ENCODE assay signal across 8 mouse cellular contexts in genomic region chr4:89295441-89296220, GRCm38 (mm10). TPM values are rescaled to one million over a fixed set of nuclear protein-coding genes. Genes with fewer than 3 reads are reported as not detected.
DNase-seq lines count a peak whose midpoint lies in the region; ATAC-seq and TF ChIP-seq lines count a peak whose summit lies in the region.

No protein-coding gene starts in this region.

- H3K4me1 ChIP-seq in heart, embryonic 16.5 days (ENCODE audit: control insufficient read depth, insufficient read depth, low read length), result peaks cover 9% of the 10 kb centered on the region; the same call in 1 of the 2 replicates
- 0 out of 2 replicates have a peak, but pooled peaks cover 3% of the 10 kb centered on the region for H3K4me1 ChIP-seq in forebrain, postnatal 0 days (ENCODE audit: insufficient read depth)

- H3K9me3 ChIP-seq in heart, embryonic 16.5 days (replicated peaks; ENCODE audit: control insufficient read depth, low read length), result no peaks in the 10 kb centered on the region
- no peaks in the 10 kb centered on the region for H3K9me3 ChIP-seq in forebrain, postnatal 0 days (ENCODE audit: low read length)

- peak overlapping the region; percentile 71 for H3K4me3 ChIP-seq in heart, embryonic 16.5 days (ENCODE audit: low read length)
- H3K4me3 ChIP-seq in forebrain, postnatal 0 days (ENCODE audit: low read depth, low read length), result peak overlapping the region; percentile 53
- H3K4me3 ChIP-seq in macrophage (ENCODE audit: inconsistent target), result peak overlapping the region; percentile 49

- H3K79me2 ChIP-seq in macrophage (ENCODE audit: inconsistent target), result no peaks in the 10 kb centered on the region

- peak overlapping the region; percentile 54 for H3K9ac ChIP-seq in heart, embryonic 16.5 days (ENCODE audit: low read length)
- H3K9ac ChIP-seq in forebrain, postnatal 0 days, result peak overlapping the region; percentile 37; the same call in 1 of the 2 replicates

- TF ChIP-seq CTCF in Patski (IDR thresholded peaks at IDR 0.05), result no peak
- no peak for TF ChIP-seq CTCF in forebrain, postnatal 0 days (IDR thresholded peaks at IDR 0.05; ENCODE audit: low read depth)

- POLR2A ChIA-PET in Patski (lab: Charles Lee), result interaction anchor here (1.5 kb wide), 1 partner anchor 13 kb away, joined by 3 read pairs; no protein-coding TSS in a partner anchor

- H3K36me3 ChIP-seq in heart, embryonic 16.5 days (ENCODE audit: control insufficient read depth, insufficient read depth), result no peaks in the 10 kb centered on the region
- no peaks in the 10 kb centered on the region for H3K36me3 ChIP-seq in forebrain, postnatal 0 days (ENCODE audit: insufficient read depth)
- H3K36me3 ChIP-seq in macrophage (ENCODE audit: inconsistent target), result no peaks in the 10 kb centered on the region

- peak overlapping the region; percentile 88 for H3K4me2 ChIP-seq in heart, embryonic 16.5 days (ENCODE audit: low read depth, low read length)
- H3K4me2 ChIP-seq in forebrain, postnatal 0 days (ENCODE audit: low read depth), result peak overlapping the region; percentile 94

- no peak overlapping the region for H3K27ac ChIP-seq in heart, embryonic 16.5 days (ENCODE audit: low read length)
- no peak overlapping the region for H3K27ac ChIP-seq in forebrain, postnatal 0 days (ENCODE audit: low read depth, low read length)
- H3K27ac ChIP-seq in macrophage, result peak overlapping the region; percentile 13; the same call in 1 of the 2 replicates

- H3K27me3 ChIP-seq in heart, embryonic 16.5 days (ENCODE audit: control insufficient read depth, insufficient read depth, low read length), result peaks cover 75% of the 10 kb centered on the region
- no peaks in the 10 kb centered on the region for H3K27me3 ChIP-seq in Patski
- peaks cover 90% of the 10 kb centered on the region for H3K27me3 ChIP-seq in forebrain, postnatal 0 days (ENCODE audit: insufficient read depth, low read length)

- WGBS in heart, embryonic 16.5 days, result 7% methylated on average over 31 of the region's 31 CpGs
- WGBS in forebrain, postnatal 0 days, result 4% methylated on average over 31 of the region's 31 CpGs
- 13% methylated on average over 31 of the region's 31 CpGs for whole genome bisulfite sequencing in macrophage (ENCODE audit: missing documents)

- in situ Hi-C loops in Patski (cut with MboI; ENCODE audit: low pct_unique_long_range_greater_than_20kb), result loop anchor here (25.0 kb wide), 2 partner anchors 133 to 217 kb away; no protein-coding TSS in a partner anchor

- no peak for ATAC-seq in heart, embryonic 16.5 days (replicated peaks; ENCODE audit: extremely low read depth, insufficient read depth, low FRiP score)
- peak; percentile 36 for ATAC-seq in Patski
- no peak for ATAC-seq in forebrain, postnatal 0 days

- DNase-seq in heart, adult 18-20 months, result no peak
- DNase-seq in Patski (ENCODE audit: low read depth, low spot score), result no peak
- no peak for DNase-seq in forebrain, postnatal 0 days
- DNase-seq in ovary, postnatal 36 days (ENCODE audit: low spot score), result no peak
- DNase-seq in urinary bladder, postnatal 10 days (ENCODE audit: low spot score), result no peak
- no peak for DNase-seq in left cerebral cortex, adult 18-20 months (ENCODE audit: low spot score in 2 of 2)

- CTCF ChIA-PET in Patski (lab: Charles Lee), result interaction anchor here (0.8 to 3.8 kb wide), 10 partner anchors 10 to 234 kb away, joined by 3 to 11 read pairs (median 4); partner anchors contain the start of gene Cdkn2b

RNA-seq across cellular contexts. Expression of gene Cdkn2a, which starts 1.2 kb away (rescaled TPM):
- not detected in 2 replicates for polyA plus RNA-seq in heart, embryonic 16.5 days (2015; fragmentation: Nextera tagmentation; extraction: Ambion mirVana)
- under 1 TPM; 0.30 to 0.59 TPM for total RNA-seq in heart, adult 18-20 months (2021)
- polyA plus RNA-seq in Patski (2021) (109 TPM), macrophage (2018) (0.24 to 1.5 TPM (median 0.41 TPM) in 3 replicates)
- total RNA-seq in forebrain, postnatal 0 days (2014; rRNA removed), result not detected in 2 replicates
- polyA plus RNA-seq in forebrain, postnatal 0 days (2015; fragmentation: Nextera tagmentation; extraction: Ambion mirVana), result not detected in 2 replicates
- 1 to 10 TPM in 1 of 26 experiments, not detected in 25; 6.9 TPM for total RNA-seq in macrophage (2018; cell fraction: chromatin; rRNA removed)
- 1 to 10 TPM in 2 of 26 experiments, under 1 TPM in 20, not detected in 4; 0.19 to 1.4 (median 0.36) TPM for total RNA-seq in macrophage (2018; cell fraction: cytosol; rRNA removed)
- not detected for total RNA-seq in macrophage (2018; cell fraction: nucleus; rRNA removed)
- 1 to 10 TPM in 1 of 2 experiments, not detected in 1; 1.2 TPM for total RNA-seq in left cerebral cortex, adult 18-20 months (2021)

RNA-seq across cellular contexts. Expression of gene Cdkn2b, which starts 15.2 kb away (rescaled TPM):
- polyA plus RNA-seq in heart, embryonic 16.5 days (2015; fragmentation: Nextera tagmentation; extraction: Ambion mirVana), result 1.6 and 1.7 TPM in 2 replicates
- total RNA-seq in heart, adult 18-20 months (2021), result 1 to 10 TPM in 1 of 2 experiments, under 1 TPM in 1; 0.82 to 1.5 TPM
- polyA plus RNA-seq in Patski (2021) (17.7 TPM), macrophage (2018) (0.37 to 1.4 TPM (median 0.42 TPM) in 3 replicates)
- total RNA-seq in forebrain, postnatal 0 days (2014; rRNA removed), result 0.54 and 1.5 TPM in 2 replicates
- 2.0 and 2.3 TPM in 2 replicates for polyA plus RNA-seq in forebrain, postnatal 0 days (2015; fragmentation: Nextera tagmentation; extraction: Ambion mirVana)
- 1 to 10 TPM in 2 of 26 experiments, under 1 TPM in 3, not detected in 21; 0.50 to 6.3 (median 0.58) TPM for total RNA-seq in macrophage (2018; cell fraction: chromatin; rRNA removed)
- 1 to 10 TPM in 3 of 26 experiments, under 1 TPM in 23; 0.14 to 2.7 (median 0.53) TPM for total RNA-seq in macrophage (2018; cell fraction: cytosol; rRNA removed)
- 1 to 10 TPM in 3 of 26 experiments, under 1 TPM in 7, not detected in 16; 0.42 to 2.6 (median 0.56) TPM for total RNA-seq in macrophage (2018; cell fraction: nucleus; rRNA removed)
- 1 to 10 TPM; 1.2 to 1.6 TPM for total RNA-seq in left cerebral cortex, adult 18-20 months (2021)

Comparison
In these comparisons a context has a peak if more than half of its experiments do, and no peak if none do; other contexts are left out.
1. RNA of gene Cdkn2a, which starts 1.2 kb away (polyA plus RNA-seq): 109 TPM in Patski (single experiment); 0.24 to 1.5 TPM in macrophage, not detected in heart, embryonic 16.5 days and not detected in forebrain, postnatal 0 days; every median in the first group is over 10 times any median in the second.
2. Peak in every context shown above with its lines, with median percentiles within 50 percentile points of each other: H3K4me3 ChIP-seq.